Mouse (Mus musculus) kidney, adult 18-20 months (tissue): ENCODE measurements at regions not wholly inside any gene's neighbourhood (a gene's known extent, or its start where the extent isn't known, plus 50 kb on each side); places are given as distances from the start of the nearest gene placed in this dataset.
A peak's percentile ranks its signal among the peaks of the same experiment; 100 is the strongest.
"Not testable (repeated sequence)": the region's sequence is repeated elsewhere in the genome, so short reads cannot be mapped to it uniquely, and the experiment has no call there.

Experiments used
- DNase-seq: peaks from one replicate; pipeline ENCODE4 v3.0.0; 2021

DNA sequence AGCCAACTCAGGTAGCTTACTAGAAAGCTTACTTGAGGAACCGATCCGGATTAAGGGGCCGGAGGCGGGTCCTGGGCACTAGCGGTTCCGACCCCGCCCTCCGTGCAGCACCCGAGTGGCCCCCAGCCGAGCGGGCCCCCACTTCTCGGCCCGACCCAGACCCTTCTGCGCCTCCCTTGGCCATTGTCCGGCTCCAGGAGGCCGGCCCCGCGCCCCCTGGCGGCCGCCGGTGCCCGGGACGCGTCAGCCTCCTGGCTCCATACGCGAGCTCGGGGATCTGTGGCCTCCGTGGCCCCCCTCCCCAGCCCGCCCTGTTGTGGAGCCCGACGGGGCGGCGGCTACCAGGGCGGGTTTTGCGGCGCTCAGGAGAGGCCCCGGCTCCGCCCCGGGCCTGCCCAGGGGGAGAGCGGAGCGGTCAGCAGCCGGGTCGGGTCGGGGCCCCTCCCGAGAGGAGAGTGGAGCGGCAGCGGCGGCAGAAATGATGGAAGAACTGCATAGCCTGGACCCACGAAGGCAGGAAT is 94.3 kb upstream of the Zfp986 start:
- peak; percentile 40 for DNase-seq

DNA sequence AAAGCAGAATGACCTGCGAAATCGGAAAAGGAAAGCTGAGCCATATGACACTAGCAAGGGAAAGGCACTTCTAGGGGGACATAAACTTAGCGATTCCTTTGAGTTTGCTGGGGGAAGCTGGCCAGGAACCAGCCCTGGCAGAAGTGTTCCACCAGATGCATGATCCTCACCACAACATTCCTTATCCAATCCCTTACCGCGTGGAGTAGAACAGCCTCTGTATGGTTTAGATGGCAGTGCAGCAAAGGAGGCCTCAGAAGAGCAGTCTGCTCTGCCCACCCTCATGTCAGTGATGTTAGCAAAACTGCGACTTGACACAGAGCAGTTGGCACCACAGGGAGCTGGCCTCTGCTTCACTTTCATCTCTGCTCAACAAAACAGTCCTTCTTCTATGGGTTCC is 93.7 kb upstream of the Zfp986 start:
- not testable (repeated sequence) for DNase-seq

DNA sequence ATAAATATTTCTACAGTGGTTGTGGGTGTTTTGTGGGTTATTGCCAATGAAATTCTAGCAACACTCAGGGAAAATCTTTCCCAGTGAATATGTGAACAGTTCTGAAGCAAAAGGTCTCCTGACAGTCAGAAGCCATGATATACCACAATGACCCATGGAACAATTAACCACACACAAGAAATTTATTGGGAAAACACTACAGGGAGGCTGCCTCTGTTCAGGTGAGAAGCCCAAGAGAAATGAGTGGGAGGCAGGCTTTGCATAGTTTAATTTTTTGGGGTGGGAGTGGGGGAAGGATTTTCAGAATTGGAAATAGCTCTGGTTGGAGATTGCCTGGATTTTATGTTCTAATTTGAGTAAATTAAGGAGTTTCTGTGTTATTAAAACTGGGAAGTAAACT is 92.1 kb upstream of the Zfp986 start:
- not testable (repeated sequence) for DNase-seq

DNA sequence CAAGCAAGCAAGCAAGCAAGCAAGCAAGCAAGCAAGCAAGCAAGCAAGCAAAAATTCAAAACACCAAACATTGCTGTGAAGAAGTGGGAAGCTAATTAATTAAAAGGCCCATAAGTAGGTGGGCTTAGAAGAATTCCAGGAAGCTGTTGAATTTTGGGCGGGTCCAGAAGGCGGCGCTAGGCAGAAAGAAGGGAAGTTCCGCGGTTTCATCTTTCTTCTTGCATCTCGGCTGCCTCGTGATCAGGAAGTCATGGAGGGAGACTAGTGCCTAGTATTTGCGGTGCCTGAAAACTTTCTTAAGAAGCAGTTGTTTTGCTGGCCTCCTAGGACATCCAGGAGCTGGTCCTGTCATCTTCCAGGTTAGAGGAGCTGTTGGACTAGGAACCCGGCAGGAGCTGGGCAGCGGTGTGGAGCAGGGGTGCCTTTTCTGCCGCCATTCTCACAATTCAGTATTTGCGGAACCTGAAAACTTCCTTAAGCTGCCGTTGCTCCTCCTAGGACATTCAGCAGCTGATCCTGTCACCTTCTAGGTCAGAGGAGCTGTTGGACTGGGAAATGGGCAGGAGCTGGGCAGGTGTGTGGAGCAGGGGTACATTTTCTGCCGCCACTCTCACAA is 87.2 kb upstream of the Zfp986 start:
- not testable (repeated sequence) for DNase-seq

DNA sequence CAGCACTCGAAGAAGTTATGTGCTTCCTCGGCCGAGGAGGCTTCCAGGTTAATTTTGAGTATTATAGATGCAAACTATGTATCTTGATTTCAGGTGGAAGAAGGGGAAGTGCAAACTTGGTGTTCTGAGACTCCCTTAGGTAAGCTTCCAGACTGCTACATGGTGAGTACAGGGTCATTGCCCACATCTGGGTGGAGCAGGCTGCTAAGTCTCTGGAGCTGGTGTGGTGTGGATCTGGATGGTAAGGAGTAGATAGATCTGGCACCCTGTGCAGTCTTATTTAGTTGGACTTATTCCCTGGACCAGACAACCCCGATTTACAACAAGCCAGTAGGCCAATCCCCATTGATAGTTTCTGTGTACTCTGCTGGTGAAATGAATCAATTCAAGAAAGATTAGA is 53.9 kb upstream of the Zfp986 start:
- DNase-seq, result not testable (repeated sequence)
